Mouse (Mus musculus) thymus, adult 2 months (tissue): ENCODE data around the gene Trpm4. TPM values are rescaled to one million over a fixed set of nuclear protein-coding genes. Genes with fewer than 3 reads are reported as not detected.

Source experiments
- DNase-seq: peaks from one replicate; pipeline ENCODE4 v3.0.0; 2021
- H3K27ac ChIP-seq: fragments of 200-500 bp; 2 replicates; pipeline ENCODE4 v1.5.1; 2012; ENCODE audit warnings: low read length, control low read depth; ENCODE audit not compliant: control insufficient read depth, insufficient read depth
- H3K27me3 ChIP-seq: fragments of 200-500 bp; 2 replicates; pipeline ENCODE4 v1.6.1; 2012; ENCODE audit warnings: mild to moderate bottlenecking, low read length, moderate library complexity, mixed read lengths; ENCODE audit not compliant: control insufficient read depth, insufficient read depth
- H3K36me3 ChIP-seq: fragments of 200-500 bp; 2 replicates; pipeline ENCODE4 v1.6.1; 2012; ENCODE audit warnings: mild to moderate bottlenecking, low read length, moderate library complexity; ENCODE audit not compliant: control insufficient read depth, insufficient read depth
- H3K4me1 ChIP-seq: fragments of 200-500 bp; replicated peaks from 2 replicates; pipeline ENCODE4 v1.6.1; 2012; ENCODE audit warnings: low read length; ENCODE audit not compliant: control insufficient read depth, insufficient read depth
- H3K4me3 ChIP-seq: fragments of 200-500 bp; 2 replicates; pipeline ENCODE4 v1.5.1; 2012; ENCODE audit warnings: mild to moderate bottlenecking, low read length, control low read depth, moderate library complexity; ENCODE audit not compliant: control insufficient read depth, insufficient read depth
- CTCF ChIP-seq: fragments of 200-500 bp; IDR thresholded peaks from 2 replicates; pipeline ENCODE4 v1.5.1; 2012; ENCODE audit warnings: mild to moderate bottlenecking, control low read depth, low read length, moderate library complexity, borderline replicate concordance; ENCODE audit not compliant: control insufficient read depth, poor library complexity, insufficient read depth; ENCODE audit errors: extremely low read depth
- POLR2A ChIP-seq: fragments of 200-500 bp; IDR thresholded peaks from 2 replicates; pipeline ENCODE4 v1.6.1; 2012; ENCODE audit warnings: mild to moderate bottlenecking, low read length, control low read depth, moderate library complexity; ENCODE audit not compliant: control insufficient read depth, poor library complexity, insufficient read depth; ENCODE audit errors: extremely low read depth
- WGBS: fragments of 180-500 bp; shearing (Covaris S2); methylation state at CpG from one replicate; pipeline ENCODE4 v1.1.7; 2018; 5-methylcytosine and 5-hydroxymethylcytosine counted together
- polyA plus RNA-seq: library from polyadenylated mRNA; depleted of rRNA; stranded (reverse); fragments of >200 nt; gene quantifications from 2 replicates; pipeline ENCODE4 v1.2.3, GENCODE M21; 2012

Trpm4 gene
- polyA plus RNA-seq, 1 experiment: 12.1 TPM

- Histone ChIP-seq H3K4me3 (no peak overlapping the region), H3K27me3 (no peaks in the 10 kb centered on the region), H3K36me3 (no peaks in the 10 kb centered on the region), H3K27ac (no peak overlapping the region), H3K4me1 (0 out of 2 replicates have a peak, but pooled peaks cover 2% of the 10 kb centered on the region)
- 63% methylated on average over 13 of the region's 13 CpGs for whole genome bisulfite sequencing
- no peak for DNase-seq
- TF ChIP-seq POLR2A (no peak), CTCF (no peak)
Observed at GRCm38 (mm10) chr7:45346905-45347304, 13.3 kb upstream of the Trpm4 start.

- TF ChIP-seq POLR2A: no peak
- peak; percentile 36; the same call in 1 of the 2 replicates for TF ChIP-seq CTCF
- WGBS: 32% methylated on average over 13 of the region's 13 CpGs
- no peaks in the 10 kb centered on the region for H3K36me3 ChIP-seq
- peaks cover 19% of the 10 kb centered on the region for H3K4me1 ChIP-seq
- H3K27ac ChIP-seq: no peak overlapping the region
- DNase-seq: no peak
- no peak overlapping the region for H3K4me3 ChIP-seq
- peaks cover 9% of the 10 kb centered on the region; the same call in 1 of the 2 replicates for H3K27me3 ChIP-seq
Observed at GRCm38 (mm10) chr7:45343543-45343942, 10.0 kb upstream of the Trpm4 start.

- no peaks in the 10 kb centered on the region for H3K36me3 ChIP-seq
- TF ChIP-seq CTCF (no peak), POLR2A (no peak)
- no peak for DNase-seq
- peaks cover 27% of the 10 kb centered on the region for H3K4me1 ChIP-seq
- 94% methylated on average over 11 of the region's 11 CpGs for WGBS
- H3K27ac ChIP-seq: no peak overlapping the region
- H3K27me3 ChIP-seq: peaks cover 12% of the 10 kb centered on the region; the same call in 1 of the 2 replicates
- no peak overlapping the region for H3K4me3 ChIP-seq
Observed at GRCm38 (mm10) chr7:45342081-45342480, 8.5 kb upstream of the Trpm4 start.

- Histone ChIP-seq H3K27me3 (peaks cover 12% of the 10 kb centered on the region; the same call in 1 of the 2 replicates), H3K4me1 (peaks cover 25% of the 10 kb centered on the region), H3K4me3 (no peak overlapping the region), H3K27ac (no peak overlapping the region), H3K36me3 (no peaks in the 10 kb centered on the region)
- peak; percentile 68 for DNase-seq
- no peak for TF ChIP-seq CTCF
- no peak for TF ChIP-seq POLR2A
- 7% methylated on average over 8 of the region's 8 CpGs for WGBS
Observed at GRCm38 (mm10) chr7:45341303-45341702, 7.7 kb upstream of the Trpm4 start.

- Histone ChIP-seq H3K27me3 (peaks cover 12% of the 10 kb centered on the region; the same call in 1 of the 2 replicates), H3K27ac (no peak overlapping the region)
- no peak for DNase-seq
Observed at GRCm38 (mm10) chr7:45340669-45341068, 7.1 kb upstream of the Trpm4 start.

GRCm38 (mm10) chr7:45340066-45340442 lies 6.5 kb upstream of the Trpm4 start:
- H3K27me3 ChIP-seq: peaks cover 12% of the 10 kb centered on the region; the same call in 1 of the 2 replicates
- H3K4me3 ChIP-seq: no peak overlapping the region
- H3K4me1 ChIP-seq: peaks cover 25% of the 10 kb centered on the region
- DNase-seq: no peak
- no peak overlapping the region for H3K27ac ChIP-seq
- 8% methylated on average over 11 of the region's 11 CpGs for WGBS
- TF ChIP-seq POLR2A (no peak), CTCF (no peak)
- H3K36me3 ChIP-seq: no peaks in the 10 kb centered on the region

More at GRCm38 (mm10) chr7:45340669-45341068, 7.1 kb upstream of the Trpm4 start:
- Histone ChIP-seq H3K36me3 (no peaks in the 10 kb centered on the region), H3K4me1 (peaks cover 25% of the 10 kb centered on the region), H3K4me3 (no peak overlapping the region)
- 7% methylated on average over 11 of the region's 11 CpGs for WGBS
- TF ChIP-seq POLR2A: no peak
- TF ChIP-seq CTCF: no peak

GRCm38 (mm10) chr7:45339410-45340065 lies 6.0 kb upstream of the Trpm4 start:
- H3K27me3 ChIP-seq: peaks cover 12% of the 10 kb centered on the region; the same call in 1 of the 2 replicates
- H3K4me3 ChIP-seq: peak overlapping the region; percentile 10; the same call in 1 of the 2 replicates
- no peak overlapping the region for H3K27ac ChIP-seq
- peak; percentile 25 for DNase-seq
- H3K36me3 ChIP-seq: no peaks in the 10 kb centered on the region
- H3K4me1 ChIP-seq: peaks cover 25% of the 10 kb centered on the region
- 1% methylated on average over 39 of the region's 39 CpGs for WGBS
- no peak for TF ChIP-seq CTCF
